Mouse (Mus musculus) cerebral cortex, adult 2 months (tissue): ENCODE data around the gene Tfap2c.

Experiments used
- WGBS: fragments of 180-500 bp; shearing (Covaris S2); methylation state at CpG from one replicate; pipeline ENCODE4 v1.1.7; 2018; 5-methylcytosine and 5-hydroxymethylcytosine counted together

The Tfap2c gene

GRCm38 (mm10) chr2:172549371-172550155 is at the start of gene Tfap2c:
Tfap2c (plus strand) TSS chr2:172549593.
- WGBS: 3% methylated on average over 70 of the region's 70 CpGs

DNA sequence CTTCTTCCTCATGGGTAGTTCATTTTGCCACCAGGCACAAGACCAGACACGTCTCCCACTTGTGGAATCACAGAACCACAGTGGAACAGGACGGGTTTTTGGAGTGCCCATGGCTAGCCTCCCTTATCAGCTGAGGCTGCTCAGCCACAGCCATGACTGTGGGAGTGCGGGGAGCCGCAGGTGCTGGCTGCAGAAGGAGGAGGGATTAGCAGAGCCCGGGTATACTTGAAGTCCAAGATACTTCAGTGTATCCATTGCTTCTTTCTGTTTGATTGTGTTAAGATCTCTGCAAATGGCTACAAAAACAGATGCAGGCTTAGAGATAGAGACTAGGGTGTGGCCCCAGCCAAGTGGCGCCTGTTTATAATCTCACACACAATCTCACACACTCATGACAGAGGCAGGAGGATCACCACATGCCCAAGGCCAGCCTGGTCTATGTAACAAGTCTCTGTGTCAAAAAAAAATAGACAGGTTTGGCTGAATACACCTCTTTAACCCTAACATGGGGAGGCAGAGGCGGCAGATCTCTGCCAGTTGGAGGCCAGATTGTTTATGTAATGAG is 48.6 kb upstream of the Tfap2c start:
- WGBS: 60% methylated on average over 7 of the region's 7 CpGs

DNA sequence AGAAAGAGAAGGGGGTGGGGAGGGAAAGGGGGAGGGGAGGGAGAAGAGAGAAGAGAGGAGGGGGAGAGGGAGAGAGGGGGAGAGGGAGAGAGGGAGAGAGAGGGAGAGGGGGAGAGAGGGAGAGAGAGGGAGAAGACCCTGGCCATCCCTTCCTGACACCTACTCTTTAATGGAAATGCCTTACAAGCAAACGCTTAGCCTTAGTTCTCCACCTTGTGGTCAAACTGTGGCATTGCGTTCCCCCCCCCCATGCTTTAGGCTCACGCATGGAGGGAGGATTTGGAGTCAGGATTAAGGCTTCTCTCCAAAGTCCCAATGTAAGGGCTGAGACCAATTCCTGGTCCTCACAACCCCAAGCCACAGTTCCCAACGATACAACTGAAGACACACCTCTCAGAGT is 48.1 kb upstream of the Tfap2c start:
- WGBS: 6% methylated on average over 4 of the region's 4 CpGs

DNA sequence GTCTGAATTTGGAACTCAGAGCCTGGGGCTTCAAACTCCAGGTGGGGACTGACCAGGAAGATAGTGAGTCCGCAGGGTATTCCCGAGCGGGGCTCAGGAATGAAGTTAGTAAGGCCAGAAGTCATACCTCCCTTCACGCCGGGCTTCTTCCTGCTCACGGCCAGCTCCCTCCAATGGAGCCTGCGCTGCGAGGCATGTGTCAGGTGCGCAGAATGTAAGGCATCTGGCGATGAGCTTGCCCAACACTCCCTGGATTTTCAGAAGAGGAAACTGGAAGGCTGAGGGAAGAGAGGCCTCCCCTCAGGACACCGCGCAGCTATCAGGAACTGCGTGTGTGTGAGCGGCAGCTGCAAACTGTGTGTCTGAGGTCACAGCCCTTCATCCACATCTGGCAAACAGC is 47.2 kb upstream of the Tfap2c start:
- 86% methylated on average over 14 of the region's 14 CpGs for WGBS

GRCm38 (mm10) chr2:172506121-172506520 is 43.3 kb upstream of the Tfap2c start:
- WGBS: 83% methylated on average over 7 of the region's 7 CpGs

DNA sequence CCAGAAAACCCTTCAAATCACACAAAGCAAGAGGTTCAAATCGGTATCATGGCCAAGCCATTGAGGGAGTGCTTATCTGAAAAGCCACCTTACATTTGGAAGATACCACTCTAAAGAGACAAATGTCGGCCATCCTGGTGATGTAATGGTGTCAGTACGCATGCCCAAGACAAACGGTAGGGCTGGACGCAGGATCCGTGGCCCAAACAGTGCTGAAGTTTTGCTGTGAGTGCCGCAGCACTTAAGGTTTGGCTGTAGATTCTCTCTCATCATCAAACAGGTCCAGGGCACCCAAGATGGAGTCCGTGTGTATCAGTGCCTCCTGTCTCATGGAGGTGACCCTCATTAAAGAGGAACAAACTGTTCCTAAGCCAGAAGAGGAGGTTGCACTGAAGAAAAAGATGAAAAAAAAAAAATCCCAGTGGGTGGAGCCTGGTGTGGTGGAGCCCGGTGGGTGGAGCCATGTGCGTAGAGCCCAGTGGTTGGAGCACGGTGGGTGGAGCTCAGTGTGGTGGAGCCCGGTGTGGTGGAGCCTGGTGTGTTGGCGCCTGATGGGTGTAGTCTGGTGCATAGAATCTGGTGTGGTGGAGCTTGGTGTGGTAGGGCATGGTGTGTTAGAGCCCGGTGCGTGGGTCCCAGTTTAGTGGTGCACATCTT is 39.2 kb upstream of the Tfap2c start:
- WGBS: 90% methylated on average over 15 of the region's 15 CpGs

DNA sequence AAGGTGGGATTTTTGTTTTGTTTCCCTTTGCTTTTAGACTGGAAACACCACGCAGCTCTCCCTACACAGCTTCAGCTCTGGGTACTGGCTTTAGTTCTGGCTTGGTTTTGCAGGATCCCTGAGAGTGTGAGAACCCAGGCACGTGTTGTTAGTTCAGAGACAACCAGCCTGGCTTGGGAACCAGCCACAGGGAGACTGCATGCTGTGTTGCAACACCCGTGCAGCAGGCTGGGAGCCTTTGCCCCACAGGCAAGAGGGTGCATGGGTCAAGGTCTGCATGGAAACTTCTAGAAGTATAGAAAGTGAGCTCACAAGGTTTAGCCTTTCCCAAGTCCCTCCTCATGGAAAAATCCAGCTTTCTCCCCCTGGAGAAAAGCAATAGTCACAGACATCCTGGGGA is 38.5 kb upstream of the Tfap2c start:
- WGBS: 63% methylated on average over 3 of the region's 3 CpGs

GRCm38 (mm10) chr2:172516407-172516992 is 32.9 kb upstream of the Tfap2c start:
- WGBS: 47% methylated on average over 11 of the region's 11 CpGs

DNA sequence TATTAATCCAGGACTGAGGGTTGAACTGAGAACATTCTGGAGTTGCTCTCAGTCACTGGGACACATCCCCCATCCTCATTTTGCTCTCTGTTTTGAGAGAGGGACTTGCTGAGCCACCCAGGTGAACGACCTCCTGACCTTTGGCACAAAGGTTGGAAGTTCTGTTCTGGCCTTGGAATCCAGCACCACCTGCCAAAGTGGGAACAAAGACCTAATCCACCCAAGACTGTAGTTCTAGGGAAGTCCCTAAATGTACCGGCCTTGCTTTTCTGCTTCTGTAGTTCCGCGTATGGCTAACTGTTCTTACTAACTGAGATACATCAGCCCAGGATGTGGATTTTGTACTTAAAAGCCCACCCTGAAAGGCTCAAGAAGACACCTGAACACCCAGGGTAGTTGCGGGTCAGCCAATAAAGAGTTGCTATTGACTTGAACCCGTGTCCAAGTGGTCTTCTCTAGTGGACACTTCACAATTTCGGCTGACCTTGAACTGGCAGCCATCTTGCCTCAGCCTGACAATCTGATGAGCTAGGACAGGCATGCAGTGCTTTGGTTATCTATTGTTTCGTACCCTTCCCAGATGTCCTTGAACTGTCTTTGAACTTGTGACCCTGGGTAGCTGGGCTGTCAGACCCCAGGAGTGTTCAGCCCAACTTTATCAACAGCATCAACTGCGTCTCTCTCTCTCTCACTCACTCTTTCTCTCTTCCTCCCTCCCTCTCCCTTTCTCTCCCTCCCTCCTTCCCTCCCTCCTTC is 28.6 kb upstream of the Tfap2c start:
- 90% methylated on average over 9 of the region's 9 CpGs for WGBS

GRCm38 (mm10) chr2:172522528-172522927 is 26.9 kb upstream of the Tfap2c start:
- WGBS: 85% methylated on average over 12 of the region's 12 CpGs

GRCm38 (mm10) chr2:172527175-172527574 is 22.2 kb upstream of the Tfap2c start:
- WGBS: 90% methylated on average over 8 of the region's 8 CpGs

DNA sequence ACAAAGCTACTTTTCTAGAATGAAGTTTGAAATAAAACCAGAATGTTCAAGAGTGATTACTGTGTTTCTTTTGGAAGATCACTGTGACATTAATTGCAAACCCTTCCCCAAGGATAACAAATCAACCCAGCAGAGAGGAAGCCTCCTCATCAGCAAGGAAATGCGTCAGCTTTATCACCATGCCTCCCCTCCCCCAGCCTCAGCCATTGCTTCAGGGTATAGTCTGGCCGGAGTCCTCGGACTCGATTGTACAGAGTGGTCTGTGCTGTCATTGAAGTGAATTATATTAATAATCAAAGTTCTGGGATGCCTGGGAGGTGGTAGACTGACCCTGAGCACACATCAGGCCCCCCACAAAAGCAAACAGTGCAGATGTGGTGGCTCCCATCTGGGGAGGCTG is 5.4 kb upstream of the Tfap2c start:
- 64% methylated on average over 4 of the region's 4 CpGs for WGBS

GRCm38 (mm10) chr2:172544601-172545127 is 4.7 kb upstream of the Tfap2c start:
- 40% methylated on average over 6 of the region's 6 CpGs for WGBS

DNA sequence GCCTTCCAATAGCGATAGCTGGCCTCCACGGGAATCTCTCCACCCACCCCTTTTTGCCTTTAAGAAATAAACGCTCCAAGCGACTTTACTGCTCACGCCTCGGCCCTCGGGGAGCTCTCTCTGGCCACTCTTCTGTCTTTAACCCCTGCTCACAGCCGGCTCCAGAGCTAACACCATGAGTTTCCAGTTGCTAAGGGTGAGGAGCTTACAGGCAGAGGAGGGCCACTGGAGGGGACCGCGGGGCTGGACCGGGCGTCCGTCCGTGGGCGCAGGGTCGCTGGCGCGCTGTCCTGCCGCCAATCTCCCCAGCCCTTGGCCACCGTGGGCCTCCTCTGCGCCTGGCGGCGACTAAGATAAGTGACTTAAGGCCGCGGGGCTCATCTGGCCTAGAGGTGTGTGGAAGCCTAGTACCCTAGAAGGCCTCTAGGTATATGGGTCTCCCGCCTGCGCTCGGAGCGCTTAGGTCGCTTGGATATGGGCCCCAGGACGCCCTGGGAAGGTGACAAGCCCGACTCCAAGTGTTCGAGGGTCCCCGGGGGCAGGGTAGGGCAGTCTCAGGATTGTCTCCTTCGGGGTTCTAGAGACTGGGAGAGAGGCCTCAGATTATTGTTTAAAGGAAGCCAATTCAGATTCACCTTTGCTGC is 3.7 kb upstream of the Tfap2c start:
- WGBS: 41% methylated on average over 35 of the region's 35 CpGs

GRCm38 (mm10) chr2:172546551-172546950 is 2.8 kb upstream of the Tfap2c start:
- WGBS: 35% methylated on average over 16 of the region's 16 CpGs

GRCm38 (mm10) chr2:172547116-172547515 is 2.3 kb upstream of the Tfap2c start:
- under 1% methylated on average over 21 of the region's 21 CpGs for WGBS

DNA sequence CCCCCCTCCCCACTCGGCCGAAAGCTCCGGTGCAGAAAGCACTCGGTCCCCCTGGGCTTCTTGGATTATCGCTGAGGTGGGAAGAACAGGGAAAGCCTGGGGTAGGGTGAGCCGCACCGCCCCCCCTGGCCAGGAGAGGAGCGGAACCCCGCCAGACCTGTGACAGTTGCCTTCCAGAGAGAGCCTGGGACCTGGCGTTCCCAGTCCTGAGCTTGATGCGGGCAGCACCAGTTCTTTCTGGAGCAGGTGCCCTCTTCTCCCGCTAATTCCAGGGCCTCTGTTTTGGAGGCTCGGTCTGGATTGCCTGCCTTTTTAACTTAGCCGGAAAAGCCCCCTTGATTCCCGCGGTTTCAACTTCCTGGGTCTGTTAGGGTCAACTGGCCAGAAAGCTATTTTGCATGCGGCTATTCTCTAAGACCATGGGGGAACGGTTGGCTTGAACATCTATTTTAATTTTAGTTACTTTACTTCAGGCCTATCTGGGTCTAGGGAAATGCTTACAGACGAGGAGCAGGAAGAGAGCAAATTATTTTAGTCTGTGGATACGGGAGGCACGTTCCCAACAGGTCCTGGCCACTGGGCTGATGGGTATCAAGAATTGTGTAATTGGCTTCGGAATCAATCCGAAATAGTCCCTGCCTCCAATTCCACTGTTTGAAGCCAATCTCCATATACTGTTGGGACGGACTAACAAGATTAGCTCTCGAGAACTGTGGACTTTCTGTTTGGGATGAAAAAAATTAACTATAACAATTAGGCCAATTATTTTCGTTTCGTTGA is 1.4 kb upstream of the Tfap2c start:
- 16% methylated on average over 27 of the region's 27 CpGs for WGBS

DNA sequence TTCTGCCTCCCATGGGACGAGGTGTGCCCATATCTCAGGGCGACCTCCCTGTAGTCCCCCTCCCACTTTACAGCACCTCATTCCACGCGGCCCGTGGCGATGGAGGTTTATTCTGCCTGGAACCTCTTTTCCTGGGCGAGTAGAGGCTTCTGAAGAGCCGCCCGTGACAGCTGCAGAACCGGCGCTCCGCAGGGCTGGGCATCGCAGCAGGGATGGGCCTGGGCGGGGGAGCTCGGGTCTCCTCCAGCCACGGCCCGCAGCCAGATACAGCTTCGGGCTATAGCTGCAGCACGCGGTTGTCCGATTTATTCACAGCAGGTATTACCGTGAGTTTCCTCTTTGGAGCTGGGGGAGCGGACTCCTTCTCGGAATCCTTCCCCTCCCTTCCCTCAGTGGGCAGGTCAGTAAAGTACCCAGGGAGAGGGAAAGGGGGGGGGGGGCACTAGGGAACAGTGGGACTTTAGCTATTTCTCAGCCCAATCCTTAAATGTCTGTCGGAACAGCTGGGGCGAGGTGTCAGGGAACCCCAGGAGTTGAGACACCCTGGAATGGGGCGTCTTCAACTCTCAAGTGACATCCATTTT is 629 bp upstream of the Tfap2c start:
- 8% methylated on average over 27 of the region's 27 CpGs for WGBS

DNA sequence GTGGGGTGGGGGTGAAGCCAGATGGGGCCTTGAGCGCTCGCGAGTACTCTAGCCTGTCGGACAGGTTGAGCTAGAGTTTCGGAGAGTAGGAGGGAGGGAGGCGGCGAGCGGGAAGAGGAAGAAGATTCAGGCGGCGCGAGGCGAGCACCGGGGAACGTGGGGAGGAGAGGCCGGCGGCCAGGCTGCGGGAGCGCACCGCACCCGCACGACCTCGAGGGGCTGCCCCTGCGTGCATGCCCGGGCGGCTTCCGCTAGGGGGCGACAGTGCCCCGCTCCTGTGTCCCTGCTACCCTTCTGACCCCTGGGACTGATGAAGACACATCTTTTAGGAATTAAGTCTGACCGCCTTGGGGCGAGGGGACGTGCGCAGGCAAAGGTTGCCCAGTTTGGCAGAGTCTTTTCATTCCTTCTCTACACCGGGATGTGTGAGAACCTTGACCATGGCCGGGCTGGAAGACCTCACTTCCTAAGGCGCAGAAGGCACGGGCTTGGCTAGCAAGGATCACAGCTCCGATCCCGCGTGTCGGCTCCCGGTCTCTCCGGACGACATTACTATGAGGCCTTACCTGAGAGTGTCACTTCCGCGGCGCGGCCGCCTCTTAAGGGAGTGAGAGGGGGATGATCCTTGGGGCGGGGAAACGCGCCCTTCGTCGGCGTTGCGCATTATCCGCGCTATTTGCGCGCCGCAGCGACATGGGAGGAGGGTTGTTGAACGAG is 1.1 kb downstream of the Tfap2c start:
- 3% methylated on average over 61 of the region's 62 CpGs for WGBS
